Mouse (Mus musculus): Measurements from ENCODE around the gene Ube2e1. TPM values are rescaled to one million over a fixed set of nuclear protein-coding genes. Genes with fewer than 3 reads are reported as not detected.

Ube2e1 gene
- polyA plus RNA-seq (2015; fragmentation: Nextera tagmentation; extraction: Ambion mirVana), result 219 TPM in 2 replicates

- no peaks in the 10 kb centered on the region for H3K9me3 ChIP-seq
- peaks cover 30% of the 10 kb centered on the region for H3K4me1 ChIP-seq (replicated peaks)
- peak within 1 kb of the TSS; percentile 88 for H3K27ac ChIP-seq
- peak; percentile 93 for ATAC-seq
- H3K4me3 ChIP-seq (replicated peaks), result peak within 1 kb of the TSS; percentile 89
- peak within 1 kb of the TSS; percentile 70 for H3K4me2 ChIP-seq (replicated peaks)
- peaks cover 3% of the 10 kb centered on the region; the same call in 1 of the 2 replicates for H3K36me3 ChIP-seq
- no peaks in the 10 kb centered on the region for H3K27me3 ChIP-seq
- H3K9ac ChIP-seq (replicated peaks), result peak within 1 kb of the TSS; percentile 97
- under 1% methylated on average over 36 of the region's 39 CpGs for WGBS
These were observed at the start of gene Ube2e1 for GRCm38 (mm10) chr14:18331693-18332131. TSS of gene Ube2e1 (minus strand) at chr14:18331859.

GRCm38 (mm10) chr14:18379841-18380240, 48.2 kb upstream of the Ube2e1 start:
- H3K9ac ChIP-seq (replicated peaks), result no peak overlapping the region
- no peak for ATAC-seq
- H3K36me3 ChIP-seq, result no peaks in the 10 kb centered on the region
- no peak overlapping the region for H3K27ac ChIP-seq
- 64% methylated on average over 5 of the region's 5 CpGs for WGBS
- no peaks in the 10 kb centered on the region for H3K27me3 ChIP-seq
- H3K9me3 ChIP-seq, result no peaks in the 10 kb centered on the region
- H3K4me1 ChIP-seq (replicated peaks), result no peaks in the 10 kb centered on the region
- H3K4me3 ChIP-seq (replicated peaks), result no peak overlapping the region
- H3K4me2 ChIP-seq (replicated peaks), result no peak overlapping the region

GRCm38 (mm10) chr14:18377944-18378575, 46.4 kb upstream of the Ube2e1 start:
- Histone ChIP-seq H3K4me1 (replicated peaks) (peaks cover 8% of the 10 kb centered on the region; the same call in 1 of the 2 replicates), H3K4me2 (replicated peaks) (no peak overlapping the region), H3K4me3 (replicated peaks) (no peak overlapping the region), H3K9me3 (no peaks in the 10 kb centered on the region), H3K27ac (no peak overlapping the region), H3K9ac (replicated peaks) (no peak overlapping the region), H3K27me3 (no peaks in the 10 kb centered on the region), H3K36me3 (no peaks in the 10 kb centered on the region)
- 73% methylated on average over 8 of the region's 8 CpGs for WGBS
- ATAC-seq, result peak; percentile 51; the same call in 1 of the 2 replicates

GRCm38 (mm10) chr14:18376206-18376605, 44.5 kb upstream of the Ube2e1 start:
- no peak overlapping the region for H3K9ac ChIP-seq (replicated peaks)
- no peak overlapping the region for H3K4me3 ChIP-seq (replicated peaks)
- H3K9me3 ChIP-seq, result no peaks in the 10 kb centered on the region
- H3K4me2 ChIP-seq (replicated peaks), result no peak overlapping the region
- H3K4me1 ChIP-seq (replicated peaks), result peaks cover 8% of the 10 kb centered on the region; the same call in 1 of the 2 replicates
- no peak overlapping the region for H3K27ac ChIP-seq
- WGBS, result 89% methylated on average over 3 of the region's 3 CpGs
- ATAC-seq, result no peak
- no peaks in the 10 kb centered on the region for H3K36me3 ChIP-seq
- no peaks in the 10 kb centered on the region for H3K27me3 ChIP-seq

- ATAC-seq, result peak; percentile 41; the same call in 1 of the 2 replicates
- Histone ChIP-seq H3K4me3 (replicated peaks) (no peak overlapping the region), H3K4me2 (replicated peaks) (no peak overlapping the region), H3K9ac (replicated peaks) (no peak overlapping the region), H3K27ac (no peak overlapping the region), H3K27me3 (no peaks in the 10 kb centered on the region), H3K36me3 (no peaks in the 10 kb centered on the region), H3K4me1 (replicated peaks) (peaks cover 8% of the 10 kb centered on the region; the same call in 1 of the 2 replicates), H3K9me3 (no peaks in the 10 kb centered on the region)
- WGBS, result 59% methylated on average over 6 of the region's 6 CpGs
These were observed 42.2 kb upstream of the Ube2e1 start for GRCm38 (mm10) chr14:18373758-18374405.

GRCm38 (mm10) chr14:18372761-18373610, 41.3 kb upstream of the Ube2e1 start:
- peaks cover 8% of the 10 kb centered on the region; the same call in 1 of the 2 replicates for H3K4me1 ChIP-seq (replicated peaks)
- no peak overlapping the region for H3K27ac ChIP-seq
- H3K27me3 ChIP-seq, result no peaks in the 10 kb centered on the region
- ATAC-seq, result no peak
- WGBS, result 86% methylated on average over 9 of the region's 9 CpGs
- no peaks in the 10 kb centered on the region for H3K9me3 ChIP-seq
- H3K36me3 ChIP-seq, result no peaks in the 10 kb centered on the region
- H3K9ac ChIP-seq (replicated peaks), result no peak overlapping the region
- no peak overlapping the region for H3K4me3 ChIP-seq (replicated peaks)
- H3K4me2 ChIP-seq (replicated peaks), result no peak overlapping the region

- Histone ChIP-seq H3K36me3 (no peaks in the 10 kb centered on the region), H3K4me1 (replicated peaks) (peaks cover 7% of the 10 kb centered on the region; the same call in 1 of the 2 replicates), H3K9me3 (no peaks in the 10 kb centered on the region), H3K4me3 (replicated peaks) (no peak overlapping the region), H3K4me2 (replicated peaks) (no peak overlapping the region), H3K9ac (replicated peaks) (no peak overlapping the region), H3K27me3 (no peaks in the 10 kb centered on the region), H3K27ac (no peak overlapping the region)
- no peak for ATAC-seq
These were observed 37.4 kb upstream of the Ube2e1 start for GRCm38 (mm10) chr14:18369031-18369430.

- no peaks in the 10 kb centered on the region for H3K36me3 ChIP-seq
- no peaks in the 10 kb centered on the region for H3K4me1 ChIP-seq (replicated peaks)
- no peaks in the 10 kb centered on the region for H3K27me3 ChIP-seq
- no peak overlapping the region for H3K27ac ChIP-seq
- no peak overlapping the region for H3K9ac ChIP-seq (replicated peaks)
- WGBS, result 38% methylated on average over 5 of the region's 5 CpGs
- no peak overlapping the region for H3K4me2 ChIP-seq (replicated peaks)
- no peak overlapping the region for H3K4me3 ChIP-seq (replicated peaks)
- no peak for ATAC-seq
- no peaks in the 10 kb centered on the region for H3K9me3 ChIP-seq
These were observed 35.4 kb upstream of the Ube2e1 start for GRCm38 (mm10) chr14:18367025-18367424.

- H3K36me3 ChIP-seq, result no peaks in the 10 kb centered on the region
- WGBS, result 86% methylated on average over 3 of the region's 3 CpGs
- no peaks in the 10 kb centered on the region for H3K27me3 ChIP-seq
- H3K4me1 ChIP-seq (replicated peaks), result no peaks in the 10 kb centered on the region
- no peak overlapping the region for H3K27ac ChIP-seq
- no peak overlapping the region for H3K9ac ChIP-seq (replicated peaks)
- H3K4me2 ChIP-seq (replicated peaks), result no peak overlapping the region
- no peak overlapping the region for H3K4me3 ChIP-seq (replicated peaks)
- H3K9me3 ChIP-seq, result no peaks in the 10 kb centered on the region
- no peak for ATAC-seq
These were observed 32.7 kb upstream of the Ube2e1 start for GRCm38 (mm10) chr14:18364321-18364720.

GRCm38 (mm10) chr14:18356442-18356841, 24.8 kb upstream of the Ube2e1 start:
- H3K9me3 ChIP-seq, result no peaks in the 10 kb centered on the region
- H3K36me3 ChIP-seq, result no peaks in the 10 kb centered on the region
- H3K9ac ChIP-seq (replicated peaks), result no peak overlapping the region
- H3K4me1 ChIP-seq (replicated peaks), result no peaks in the 10 kb centered on the region
- no peak overlapping the region for H3K4me3 ChIP-seq (replicated peaks)
- H3K27ac ChIP-seq, result no peak overlapping the region
- ATAC-seq, result no peak
- WGBS, result 73% methylated on average over 2 of the region's 2 CpGs
- no peaks in the 10 kb centered on the region for H3K27me3 ChIP-seq
- no peak overlapping the region for H3K4me2 ChIP-seq (replicated peaks)

- no peaks in the 10 kb centered on the region; the same call in 1 of the 2 replicates for H3K4me1 ChIP-seq (replicated peaks)
- no peaks in the 10 kb centered on the region for H3K9me3 ChIP-seq
- WGBS, result 80% methylated on average over 6 of the region's 6 CpGs
- H3K4me2 ChIP-seq (replicated peaks), result no peak overlapping the region
- no peak overlapping the region for H3K9ac ChIP-seq (replicated peaks)
- H3K36me3 ChIP-seq, result no peaks in the 10 kb centered on the region
- H3K27ac ChIP-seq, result no peak overlapping the region
- H3K4me3 ChIP-seq (replicated peaks), result no peak overlapping the region
- no peak for ATAC-seq
- no peaks in the 10 kb centered on the region for H3K27me3 ChIP-seq
These were observed 24.0 kb upstream of the Ube2e1 start for GRCm38 (mm10) chr14:18355514-18356190.
